Mouse (Mus musculus) lung, embryonic 14.5 days (tissue): ENCODE data around the gene Cryaa. TPM values are rescaled to one million over a fixed set of nuclear protein-coding genes. Genes with fewer than 3 reads are reported as not detected.

ENCODE experiments used
- ATAC-seq: fragments of 200-750 bp; cut with Nextera tagmentation; 2 replicates; pipeline ENCODE4 v1.8.0; 2017; ENCODE audit warnings: mild to moderate bottlenecking, moderate TSS enrichment, moderate library complexity; ENCODE audit not compliant: insufficient read depth
- DNase-seq: peaks from one replicate; pipeline ENCODE4 v3.0.0-alpha.2; 2015
- H3K27ac ChIP-seq: fragments of 300-500 bp; sonication (generic); 2 replicates; pipeline ENCODE4 v1.5.1; 2014; ENCODE audit warnings: low read depth, mild to moderate bottlenecking, moderate library complexity
- H3K27me3 ChIP-seq: fragments of 300-500 bp; sonication (generic); 2 replicates; pipeline ENCODE4 v1.6.1; 2014; ENCODE audit warnings: low read length, control low read depth; ENCODE audit not compliant: insufficient read depth
- H3K36me3 ChIP-seq: fragments of 300-500 bp; sonication (generic); 2 replicates; pipeline ENCODE4 v1.6.1; 2014; ENCODE audit warnings: control low read depth; ENCODE audit not compliant: insufficient read depth
- H3K4me1 ChIP-seq: fragments of 300-500 bp; sonication (generic); 2 replicates; pipeline ENCODE4 v1.6.1; 2014; ENCODE audit warnings: antibody characterized with exemption, control low read depth; ENCODE audit not compliant: insufficient read depth
- H3K4me2 ChIP-seq: fragments of 300-500 bp; sonication (generic); 2 replicates; pipeline ENCODE4 v1.6.1; 2014; ENCODE audit warnings: mild to moderate bottlenecking
- H3K4me3 ChIP-seq: fragments of 300-500 bp; sonication (generic); 2 replicates; pipeline ENCODE4 v1.5.1; 2014; ENCODE audit warnings: low read depth, low read length
- H3K9ac ChIP-seq: fragments of 300-500 bp; sonication (generic); 2 replicates; pipeline ENCODE4 v1.6.1; 2014
- H3K9me3 ChIP-seq: fragments of 300-500 bp; sonication (generic); 2 replicates; pipeline ENCODE4 v1.6.1; 2016; ENCODE audit warnings: low read depth, low read length, control low read depth
- CTCF ChIP-seq: IDR thresholded peaks from 2 replicates; pipeline ENCODE4 v1.5.1; 2016; ENCODE audit warnings: antibody characterized with exemption, low read depth
- WGBS: fragments of 180-500 bp; shearing (Covaris S2); extraction: QIAGEN DNeasy Blood & Tissue Kit; methylation state at CpG from one replicate; pipeline ENCODE4 v1.1.7; 2014; 5-methylcytosine and 5-hydroxymethylcytosine counted together
- polyA plus RNA-seq: library from polyadenylated mRNA; unstranded; fragments of >200 nt; fragmentation: Nextera tagmentation; extraction: Ambion mirVana; gene quantifications from 2 replicates; pipeline ENCODE4 v1.2.1, GENCODE M21; 2014

Gene Cryaa
- polyA plus RNA-seq, 1 experiment from 2014 or later: not detected

DNA sequence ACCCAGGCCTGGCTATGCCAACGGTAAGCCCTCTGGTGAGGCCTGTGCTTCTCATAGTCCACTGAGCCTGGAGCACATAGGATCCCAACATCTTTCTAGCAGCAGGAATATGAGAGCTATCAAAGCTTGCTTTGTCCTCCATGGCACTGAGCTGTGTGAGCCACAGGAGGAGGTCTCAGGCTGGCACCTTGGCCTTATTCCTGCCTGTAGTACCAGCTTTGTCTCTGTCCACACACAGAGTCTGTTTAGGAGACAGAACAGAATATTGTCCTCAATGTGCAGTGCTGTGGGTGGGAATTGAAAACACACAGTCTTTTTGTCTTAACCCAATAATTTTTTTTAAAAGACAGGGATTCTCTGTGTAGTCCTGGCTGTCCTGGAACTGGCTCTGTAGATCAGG is 3.2 kb upstream of the Cryaa start:
- Histone ChIP-seq H3K4me2 (no peak overlapping the region), H3K27ac (no peak overlapping the region), H3K4me3 (no peak overlapping the region), H3K36me3 (no peaks in the 10 kb centered on the region), H3K27me3 (no peaks in the 10 kb centered on the region), H3K9ac (no peak overlapping the region), H3K4me1 (no peaks in the 10 kb centered on the region), H3K9me3 (no peaks in the 10 kb centered on the region)
- 57% methylated on average over 1 of the region's 1 CpGs for WGBS
- TF ChIP-seq CTCF: no peak
- DNase-seq: no peak
- ATAC-seq: no peak

DNA sequence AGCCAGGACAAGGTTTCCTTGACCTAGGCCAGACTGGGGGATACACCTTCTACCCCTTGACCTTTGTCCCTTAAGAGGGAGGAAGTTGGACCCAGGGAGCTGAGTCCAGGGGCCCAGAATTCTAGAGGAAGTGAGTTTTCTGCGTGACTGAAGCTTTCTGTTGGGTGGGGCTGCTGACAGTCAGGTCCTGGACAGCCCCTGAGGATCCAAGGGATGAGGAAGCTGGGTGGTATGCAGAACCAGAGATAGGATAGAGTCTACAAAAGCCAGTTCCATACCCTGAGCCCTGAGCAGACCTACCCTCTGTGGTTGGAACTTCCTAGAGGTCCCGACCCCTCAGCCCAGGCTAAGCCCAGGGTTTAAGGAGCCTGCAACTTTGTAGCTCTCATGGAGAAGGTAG is 2.8 kb downstream of the Cryaa start:
- WGBS: 68% methylated on average over 2 of the region's 2 CpGs
- H3K4me2 ChIP-seq: no peak overlapping the region
- H3K9ac ChIP-seq: no peak overlapping the region
- no peaks in the 10 kb centered on the region for H3K36me3 ChIP-seq
- no peaks in the 10 kb centered on the region for H3K4me1 ChIP-seq
- ATAC-seq (no peak), DNase-seq (no peak)
- no peaks in the 10 kb centered on the region for H3K27me3 ChIP-seq
- H3K9me3 ChIP-seq: no peaks in the 10 kb centered on the region
- no peak overlapping the region for H3K4me3 ChIP-seq
- no peak for TF ChIP-seq CTCF
- no peak overlapping the region for H3K27ac ChIP-seq

- Histone ChIP-seq H3K27me3 (no peaks in the 10 kb centered on the region), H3K9me3 (no peaks in the 10 kb centered on the region), H3K9ac (no peak overlapping the region), H3K36me3 (no peaks in the 10 kb centered on the region), H3K4me3 (no peak overlapping the region), H3K27ac (peak overlapping the region; percentile 95), H3K4me1 (peaks cover 10% of the 10 kb centered on the region), H3K4me2 (peak overlapping the region; percentile 40)
- ATAC-seq (peak; percentile 72), DNase-seq (peak; percentile 97)
- 6% methylated on average over 17 of the region's 17 CpGs for WGBS
- TF ChIP-seq CTCF: peak; percentile 96
Observed at GRCm38 (mm10) chr17:31685514-31686224, 8.1 kb downstream of the Cryaa start.

DNA sequence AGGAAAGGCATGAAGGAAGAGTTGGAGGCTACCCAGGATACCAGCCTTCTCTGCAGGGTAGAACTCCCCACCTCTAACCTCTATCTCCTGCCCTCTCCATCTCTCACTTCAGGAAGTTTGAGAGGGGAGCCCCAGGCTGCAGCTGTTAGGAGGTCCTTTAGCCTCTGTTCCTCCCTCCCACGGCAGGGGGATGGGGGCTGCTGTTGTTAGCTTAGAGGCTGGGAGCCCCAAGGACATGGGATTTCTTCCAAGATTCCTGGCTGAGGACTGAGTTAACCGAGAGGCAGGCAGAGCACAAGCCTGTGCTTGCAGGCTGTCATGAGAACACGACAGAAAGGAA is 8.6 kb downstream of the Cryaa start:
- Histone ChIP-seq H3K4me3 (no peak overlapping the region), H3K4me2 (peak overlapping the region; percentile 40), H3K27me3 (no peaks in the 10 kb centered on the region), H3K9ac (no peak overlapping the region), H3K36me3 (no peaks in the 10 kb centered on the region), H3K4me1 (peaks cover 10% of the 10 kb centered on the region), H3K27ac (peak overlapping the region; percentile 95), H3K9me3 (no peaks in the 10 kb centered on the region)
- no peak; the same call in 1 of the 2 replicates for TF ChIP-seq CTCF
- WGBS: 8% methylated on average over 3 of the region's 3 CpGs
- DNase-seq: peak; percentile 91
- ATAC-seq: peak; percentile 77

DNA sequence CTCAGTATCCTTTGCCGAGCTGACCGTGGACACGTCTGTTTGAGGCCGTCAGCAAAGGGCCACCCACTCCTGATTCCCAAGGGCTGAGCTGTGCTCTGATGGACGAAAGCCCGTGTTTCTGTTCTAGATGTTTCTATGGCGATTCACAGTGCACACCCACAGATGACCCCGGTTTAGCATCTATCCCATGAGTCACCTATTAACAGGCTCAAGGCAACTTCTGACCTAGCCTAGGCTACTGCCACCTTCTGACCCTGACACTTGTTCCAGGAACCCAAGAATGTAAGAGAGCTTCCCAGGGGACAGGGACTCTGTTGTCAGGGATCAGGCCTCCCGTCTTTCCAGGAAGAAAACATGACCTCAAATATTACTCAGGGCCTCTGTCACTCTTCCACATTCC is 10.5 kb downstream of the Cryaa start:
- H3K4me1 ChIP-seq: peaks cover 15% of the 10 kb centered on the region
- ATAC-seq: no peak
- H3K9ac ChIP-seq: no peak overlapping the region
- H3K36me3 ChIP-seq: no peaks in the 10 kb centered on the region
- H3K4me2 ChIP-seq: no peak overlapping the region
- H3K27ac ChIP-seq: no peak overlapping the region
- WGBS: 61% methylated on average over 9 of the region's 9 CpGs
- TF ChIP-seq CTCF: no peak
- H3K27me3 ChIP-seq: no peaks in the 10 kb centered on the region
- H3K4me3 ChIP-seq: no peak overlapping the region
- no peaks in the 10 kb centered on the region for H3K9me3 ChIP-seq
- DNase-seq: no peak

GRCm38 (mm10) chr17:31689606-31690005 is 12.0 kb downstream of the Cryaa start:
- Histone ChIP-seq H3K9ac (no peak overlapping the region), H3K27me3 (no peaks in the 10 kb centered on the region), H3K4me2 (no peak overlapping the region), H3K27ac (no peak overlapping the region), H3K36me3 (no peaks in the 10 kb centered on the region), H3K4me3 (no peak overlapping the region), H3K9me3 (no peaks in the 10 kb centered on the region), H3K4me1 (peaks cover 24% of the 10 kb centered on the region)
- ATAC-seq: no peak
- TF ChIP-seq CTCF: no peak
- WGBS: 81% methylated on average over 1 of the region's 1 CpGs
- DNase-seq: no peak

GRCm38 (mm10) chr17:31692918-31693317 is 15.3 kb downstream of the Cryaa start:
- Histone ChIP-seq H3K9ac (no peak overlapping the region), H3K4me3 (no peak overlapping the region), H3K27ac (no peak overlapping the region), H3K36me3 (no peaks in the 10 kb centered on the region), H3K27me3 (no peaks in the 10 kb centered on the region), H3K9me3 (no peaks in the 10 kb centered on the region), H3K4me2 (peak overlapping the region; percentile 54), H3K4me1 (peaks cover 15% of the 10 kb centered on the region)
- WGBS: 43% methylated on average over 5 of the region's 5 CpGs
- ATAC-seq: peak; percentile 10; the same call in 1 of the 2 replicates
- TF ChIP-seq CTCF: no peak
- DNase-seq: no peak
